Mouse (Mus musculus): ENCODE data around the gene Grm8.

The Grm8 gene

GRCm38 (mm10) chr6:27645054-27645453 is 489.9 kb downstream of the Grm8 start:
- DNase-seq (ENCODE audit: low read depth, low spot score): no peak

GRCm38 (mm10) chr6:27635898-27636297 is 499.1 kb downstream of the Grm8 start:
- DNase-seq (ENCODE audit: low read depth, low spot score): no peak

GRCm38 (mm10) chr6:27617472-27617871 is 517.5 kb downstream of the Grm8 start:
- no peak for DNase-seq (ENCODE audit: low read depth, low spot score)

GRCm38 (mm10) chr6:27580485-27580884 is 554.5 kb downstream of the Grm8 start:
- DNase-seq (ENCODE audit: low read depth, low spot score): no peak

GRCm38 (mm10) chr6:27545516-27545915 is 589.5 kb downstream of the Grm8 start:
- no peak for DNase-seq (ENCODE audit: low read depth, low spot score)

GRCm38 (mm10) chr6:27517620-27518019 is 617.4 kb downstream of the Grm8 start:
- no peak for DNase-seq (ENCODE audit: low read depth, low spot score)

GRCm38 (mm10) chr6:27460998-27461397 is 674.0 kb downstream of the Grm8 start:
- no peak for DNase-seq (ENCODE audit: low read depth, low spot score)

- DNase-seq (ENCODE audit: low read depth, low spot score): no peak
Measured at GRCm38 (mm10) chr6:27408473-27408872, 726.5 kb downstream of the Grm8 start.

GRCm38 (mm10) chr6:27372416-27372815 is 762.6 kb downstream of the Grm8 start:
- no peak for DNase-seq (ENCODE audit: low read depth, low spot score)

GRCm38 (mm10) chr6:27371095-27371494 is 763.9 kb downstream of the Grm8 start:
- DNase-seq (ENCODE audit: low read depth, low spot score): no peak

- no peak for DNase-seq (ENCODE audit: low read depth, low spot score)
Measured at GRCm38 (mm10) chr6:27363775-27364174, 771.2 kb downstream of the Grm8 start.

- no peak for DNase-seq (ENCODE audit: low read depth, low spot score)
Measured at GRCm38 (mm10) chr6:27360440-27360839, 774.5 kb downstream of the Grm8 start.

GRCm38 (mm10) chr6:27351147-27351546 is 783.8 kb downstream of the Grm8 start:
- DNase-seq (ENCODE audit: low read depth, low spot score): no peak

- DNase-seq (ENCODE audit: low read depth, low spot score): no peak
Measured at GRCm38 (mm10) chr6:27348272-27348671, 786.7 kb downstream of the Grm8 start.

- DNase-seq (ENCODE audit: low read depth, low spot score): no peak
Measured at GRCm38 (mm10) chr6:27346311-27346710, 788.7 kb downstream of the Grm8 start.

- no peak for DNase-seq (ENCODE audit: low read depth, low spot score)
Measured at GRCm38 (mm10) chr6:27340131-27340530, 794.8 kb downstream of the Grm8 start.

- DNase-seq (ENCODE audit: low read depth, low spot score): no peak
Measured at GRCm38 (mm10) chr6:27318575-27318974, 816.4 kb downstream of the Grm8 start.

GRCm38 (mm10) chr6:27317422-27317821 is 817.6 kb downstream of the Grm8 start:
- no peak for DNase-seq (ENCODE audit: low read depth, low spot score)

- no peak for DNase-seq (ENCODE audit: low read depth, low spot score)
Measured at GRCm38 (mm10) chr6:27316018-27316417, 819.0 kb downstream of the Grm8 start.

- DNase-seq (ENCODE audit: low read depth, low spot score): no peak
Measured at GRCm38 (mm10) chr6:27314273-27315009, 820.5 kb downstream of the Grm8 start.

- DNase-seq (ENCODE audit: low read depth, low spot score): no peak
Measured at GRCm38 (mm10) chr6:27310401-27310800, 824.6 kb downstream of the Grm8 start.

GRCm38 (mm10) chr6:27305351-27305750 is 829.6 kb downstream of the Grm8 start:
- DNase-seq (ENCODE audit: low read depth, low spot score): no peak

- no peak for DNase-seq (ENCODE audit: low read depth, low spot score)
Measured at GRCm38 (mm10) chr6:27264972-27265371, 870.0 kb downstream of the Grm8 start.

GRCm38 (mm10) chr6:27262611-27263010 is 872.4 kb downstream of the Grm8 start:
- no peak for DNase-seq (ENCODE audit: low read depth, low spot score)

Measured in retina, postnatal 7 days (tissue).